Mouse (Mus musculus) neural tube, embryonic 10.5 days (tissue): Measurements from ENCODE around the gene Pde4c.

ENCODE experiments used
- DNase-seq: peaks from one replicate; pipeline ENCODE4 v3.0.0-alpha.2; 2017; ENCODE audit warnings: low spot score; ENCODE audit errors: extremely low spot score

Gene Pde4c

GRCm38 (mm10) chr8:70787941-70788667 is 64.6 kb downstream of the Pde4c start:
- peak; percentile 70 for DNase-seq

GRCm38 (mm10) chr8:70789046-70789445 is 65.5 kb downstream of the Pde4c start:
- no peak for DNase-seq

DNA sequence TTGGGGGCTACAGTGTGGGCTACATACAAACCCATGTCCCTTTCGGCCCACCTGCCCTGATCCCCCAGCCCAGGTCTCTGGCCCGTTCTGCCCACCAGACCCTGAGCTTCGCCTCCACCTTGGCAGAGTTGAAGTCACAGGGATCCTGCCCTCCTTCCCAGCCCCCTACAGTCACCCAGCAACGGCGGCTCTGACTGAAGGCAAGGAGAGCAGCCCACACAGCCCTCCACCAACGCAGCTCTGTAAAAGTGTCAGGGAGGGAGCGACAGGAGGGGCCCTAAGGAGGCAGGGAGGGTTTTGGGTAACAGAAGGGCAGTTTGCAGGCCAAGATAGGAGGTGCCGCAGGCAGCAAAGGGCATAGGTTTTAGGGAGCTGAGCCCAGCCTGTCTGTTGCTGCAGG is 67.3 kb downstream of the Pde4c start:
- DNase-seq = no peak

GRCm38 (mm10) chr8:70791294-70791701 is 67.8 kb downstream of the Pde4c start:
- no peak for DNase-seq

DNA sequence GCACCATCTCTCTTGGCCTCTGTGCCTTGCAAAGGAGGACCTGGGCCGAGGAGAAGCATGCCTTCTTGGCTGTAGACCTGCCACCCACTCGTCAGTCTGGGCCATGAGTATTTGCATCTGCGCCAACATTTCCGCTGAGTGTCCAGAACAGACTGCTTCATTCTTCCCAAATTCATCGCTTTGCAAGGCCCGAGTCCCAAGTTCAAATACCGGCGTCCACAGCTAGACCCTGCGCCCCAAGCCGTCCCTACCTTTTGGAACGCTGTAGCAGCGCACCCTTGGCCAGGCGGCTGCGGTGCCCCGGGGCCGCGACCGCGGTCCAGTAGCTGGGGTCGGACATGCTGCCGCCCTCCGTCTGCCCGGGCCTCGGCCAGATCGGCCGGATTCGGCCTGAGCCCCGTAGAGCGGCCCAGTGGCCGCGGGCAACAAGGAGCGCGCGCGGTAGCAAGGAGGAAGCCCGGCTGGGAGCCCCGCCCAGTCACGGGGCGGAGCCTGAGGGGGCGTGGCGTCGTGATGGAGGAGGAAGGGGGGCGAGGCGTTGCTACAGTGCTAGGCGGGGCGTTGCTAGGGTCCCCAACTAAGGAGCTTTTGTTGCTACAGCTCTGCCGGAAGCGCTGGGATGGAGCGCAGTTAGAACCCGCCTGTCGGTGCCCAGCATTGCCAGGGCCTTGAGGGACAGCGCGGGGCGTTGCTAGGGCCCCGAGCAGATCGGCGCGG is 68.6 kb downstream of the Pde4c start:
- DNase-seq = peak; percentile 98

- DNase-seq = no peak
These were observed 69.2 kb downstream of the Pde4c start for GRCm38 (mm10) chr8:70792700-70793099.

GRCm38 (mm10) chr8:70794215-70794614 is 70.7 kb downstream of the Pde4c start:
- DNase-seq = no peak

GRCm38 (mm10) chr8:70795370-70795769 is 71.8 kb downstream of the Pde4c start:
- DNase-seq = no peak

- DNase-seq = peak; percentile 36
These were observed 73.0 kb downstream of the Pde4c start for GRCm38 (mm10) chr8:70796403-70797080.

DNA sequence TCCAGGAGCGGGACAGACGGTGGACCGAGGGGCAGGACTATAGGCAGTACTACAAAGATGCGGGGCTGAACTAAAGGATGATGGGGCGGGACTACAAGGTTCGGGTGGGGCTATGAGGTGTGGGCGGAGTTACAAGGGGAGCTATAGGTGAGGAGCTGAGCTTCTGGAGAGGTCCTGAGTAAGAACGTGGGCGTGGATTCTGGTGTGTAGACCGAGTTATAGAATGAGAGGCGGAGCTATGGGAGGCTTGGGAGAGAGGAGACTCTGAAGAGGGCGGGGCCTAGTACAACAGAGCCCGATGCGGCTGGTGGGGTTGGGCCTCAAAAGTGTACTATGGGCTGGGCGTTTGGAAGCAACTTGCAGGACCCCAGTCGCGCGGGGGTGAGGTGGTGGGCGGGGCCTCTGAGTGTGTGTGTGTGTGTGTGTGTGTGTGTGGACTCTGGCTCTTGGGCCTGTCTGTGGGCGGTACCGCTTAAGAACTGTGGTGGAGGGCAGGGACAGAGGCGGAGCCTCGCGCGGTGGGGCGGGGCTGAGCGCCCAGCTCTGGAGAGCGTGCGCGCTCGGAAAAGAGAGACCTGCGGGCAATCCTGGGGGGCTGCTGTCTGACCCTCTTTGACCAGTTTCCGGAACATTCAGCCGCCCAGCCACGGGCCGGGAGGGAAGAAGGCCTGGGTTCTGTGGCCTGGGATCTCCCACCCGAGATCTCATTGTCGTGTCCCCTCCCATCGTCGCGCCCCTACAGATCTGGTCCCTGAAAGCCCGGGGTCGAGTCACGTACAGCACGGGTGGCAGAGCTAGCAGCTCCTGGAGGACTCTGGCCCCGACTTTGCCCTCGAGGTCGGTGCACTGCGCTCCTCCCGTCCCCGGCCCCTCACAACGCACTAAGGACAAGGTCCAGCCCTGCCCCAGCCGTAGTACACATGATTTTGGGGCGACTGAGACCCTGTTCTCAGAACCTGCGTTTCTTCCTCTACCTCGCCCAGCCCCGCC is 73.9 kb downstream of the Pde4c start:
- DNase-seq = peak; percentile 91

GRCm38 (mm10) chr8:70798281-70798680 is 74.8 kb downstream of the Pde4c start:
- DNase-seq = no peak

- no peak for DNase-seq
These were observed 77.1 kb downstream of the Pde4c start for GRCm38 (mm10) chr8:70800648-70801047.
